Mouse (Mus musculus) kidney, adult 2 months (tissue): ENCODE measurements at regions not wholly inside any gene's neighbourhood (a gene's known extent, or its start where the extent isn't known, plus 50 kb on each side); places are given as distances from the start of the nearest gene placed in this dataset.

ENCODE experiments used
- CTCF ChIP-seq: fragments of 200-500 bp; conservative IDR thresholded peaks from 2 replicates; pipeline ENCODE4 v1.5.1; 2011; ENCODE audit warnings: low read depth, mild to moderate bottlenecking, control low read depth, low read length, moderate library complexity, mixed read lengths; ENCODE audit not compliant: insufficient read depth, insufficient read length
- POLR2A ChIP-seq: fragments of 200-500 bp; IDR thresholded peaks from one replicate; pipeline ENCODE4 v1.6.1; 2011; ENCODE audit warnings: low read depth, low read length, control low read depth

- TF ChIP-seq POLR2A, result no peak
- TF ChIP-seq CTCF, result peak; percentile 75
Observed at GRCm38 (mm10) chr4:97037693-97038348, 145.1 kb downstream of the Gm10192 start.
